Mouse (Mus musculus) lung, adult 2 months (tissue): ENCODE results near the gene Abca7.

ENCODE experiments used
- CTCF ChIP-seq: fragments of 200-500 bp; IDR thresholded peaks from 2 replicates; pipeline ENCODE4 v1.5.1; 2011; ENCODE audit warnings: mild to moderate bottlenecking, low read length, control low read depth; ENCODE audit not compliant: insufficient read depth
- POLR2A ChIP-seq: fragments of 200-500 bp; IDR thresholded peaks from 2 replicates; pipeline ENCODE4 v1.6.1; 2011; ENCODE audit warnings: low read depth, mild to moderate bottlenecking, control low read depth, low read length, borderline replicate concordance; ENCODE audit errors: extremely low read depth

DNA sequence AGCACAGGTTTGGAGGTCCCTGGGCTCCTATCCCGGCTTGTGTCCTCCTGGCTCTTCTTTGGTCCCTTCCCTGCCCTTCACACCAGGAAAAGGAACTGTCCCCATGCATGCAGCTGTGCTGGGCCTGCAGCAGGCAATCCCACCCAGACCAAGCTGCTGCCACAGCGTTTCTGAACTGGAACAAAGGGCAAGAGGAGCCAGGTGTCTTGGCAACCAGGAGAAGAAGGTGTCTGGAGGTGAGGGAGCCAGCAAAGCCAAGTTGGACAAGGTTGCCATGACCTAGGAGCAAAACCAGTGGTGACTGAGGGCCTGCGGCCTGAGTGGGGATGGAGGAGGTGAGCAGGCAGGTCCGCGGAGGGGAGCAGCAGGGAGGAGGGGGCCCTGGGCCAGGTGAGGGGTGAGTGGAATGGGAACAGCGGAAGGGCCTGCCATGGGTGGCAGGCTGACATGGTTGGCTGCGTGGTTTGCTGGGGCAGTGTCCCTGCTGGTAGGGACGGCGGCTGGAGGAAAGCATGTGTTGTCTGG lies 50.8 kb downstream of the Abca7 start, which contains the start of gene Gpx4:
- TF ChIP-seq CTCF (no peak), POLR2A (no peak)
